Mouse (Mus musculus) urinary bladder, postnatal 14 days (tissue): ENCODE measurements around the gene Prl8a1.

ENCODE experiments used
- DNase-seq: peaks from one replicate; pipeline ENCODE4 v3.0.0; 2021; ENCODE audit warnings: low spot score

The Prl8a1 gene

DNA sequence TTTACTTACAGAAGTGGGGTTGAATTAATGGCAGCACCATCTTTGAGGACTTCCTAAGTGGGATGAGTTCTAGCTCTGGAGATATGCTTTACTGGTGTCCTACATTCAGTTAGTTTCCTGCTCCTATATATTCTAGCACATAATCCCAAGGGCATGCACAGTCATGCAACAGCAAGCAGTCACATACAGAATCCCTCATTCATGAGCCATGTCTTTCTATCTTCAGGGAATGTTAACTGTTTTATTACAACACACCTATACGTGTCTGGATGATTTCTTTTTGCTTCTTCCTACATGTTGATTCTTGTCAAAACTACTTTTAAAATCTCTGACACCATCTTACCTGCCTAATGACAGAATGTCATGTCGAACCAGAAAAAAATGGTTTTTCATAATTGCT lies at the start of gene Prl8a1:
Prl8a1 (minus strand) TSS at position 101 of the 400 bp plus-strand sequence.
- no peak for DNase-seq

DNA sequence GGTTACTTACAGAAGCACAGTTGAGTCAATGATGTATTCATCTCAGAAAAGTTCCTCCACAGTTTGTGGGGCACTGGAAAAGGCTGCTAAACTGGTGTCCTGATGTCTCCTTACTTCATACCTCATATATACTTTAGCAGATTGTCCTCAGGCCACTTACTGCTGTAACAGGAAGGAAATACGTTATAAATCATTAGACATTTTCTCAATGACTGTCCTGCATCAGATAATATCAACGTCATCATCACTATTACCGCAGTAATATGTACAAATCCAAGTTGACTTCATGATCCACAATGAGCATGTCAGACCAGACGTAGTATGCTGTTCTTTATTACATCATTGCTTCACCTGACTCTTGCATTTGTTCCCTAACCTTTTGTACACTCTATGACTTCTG lies 28.5 kb upstream of the Prl8a1 start, which contains the start of gene Prl7b1:
Prl7b1 (minus strand) TSS at position 101 of the 400 bp plus-strand sequence.
- no peak for DNase-seq

DNA sequence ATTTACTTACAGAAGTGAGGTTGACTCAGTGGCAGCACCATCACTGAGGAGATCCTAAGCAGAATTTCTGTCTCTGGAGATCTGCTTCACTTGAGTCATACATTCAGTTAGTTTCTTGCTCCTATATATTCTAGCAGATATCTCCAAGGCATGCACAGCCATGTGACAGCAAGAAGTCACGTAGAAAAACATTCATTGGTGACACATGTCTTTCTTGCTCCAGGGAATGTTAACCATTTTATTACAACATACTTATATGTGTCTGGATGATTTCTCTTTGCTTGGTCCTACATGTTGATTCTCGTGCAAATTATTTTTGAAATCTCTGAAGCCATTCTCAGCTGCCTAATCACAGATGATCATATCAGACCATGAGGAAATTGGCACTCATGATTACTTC lies 17.5 kb downstream of the Prl8a1 start, which contains the start of gene Prl8a9:
Prl8a9 (minus strand) TSS at position 101 of the 400 bp plus-strand sequence.
- DNase-seq = no peak

DNA sequence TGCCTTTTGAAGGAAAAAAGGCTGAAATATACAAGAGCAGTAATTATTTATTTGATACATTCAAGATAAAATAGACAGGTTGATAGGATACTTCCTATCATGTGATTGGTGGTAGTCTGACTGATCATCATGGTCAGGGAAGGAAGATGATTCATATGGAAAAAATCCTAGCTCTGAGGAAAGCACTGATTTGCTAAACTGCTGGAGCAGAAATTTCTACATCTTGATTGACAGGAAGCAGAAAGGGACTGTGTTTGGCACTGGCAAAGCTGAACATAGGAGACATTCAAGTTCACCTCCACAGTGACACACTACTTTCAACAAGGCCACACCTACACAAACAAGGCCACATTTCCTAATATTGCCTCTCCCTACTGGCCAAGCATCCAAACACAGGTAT lies 28.6 kb downstream of the Prl8a1 start:
- no peak for DNase-seq
